Mouse (Mus musculus) kidney, adult 2 months (tissue): ENCODE measurements around the gene Ccdc3.

Experiments used
- CTCF ChIP-seq: fragments of 200-500 bp; conservative IDR thresholded peaks from 2 replicates; pipeline ENCODE4 v1.5.1; 2011; ENCODE audit warnings: low read depth, mild to moderate bottlenecking, control low read depth, low read length, moderate library complexity, mixed read lengths; ENCODE audit not compliant: insufficient read depth, insufficient read length
- POLR2A ChIP-seq: fragments of 200-500 bp; IDR thresholded peaks from one replicate; pipeline ENCODE4 v1.6.1; 2011; ENCODE audit warnings: low read depth, low read length, control low read depth

DNA sequence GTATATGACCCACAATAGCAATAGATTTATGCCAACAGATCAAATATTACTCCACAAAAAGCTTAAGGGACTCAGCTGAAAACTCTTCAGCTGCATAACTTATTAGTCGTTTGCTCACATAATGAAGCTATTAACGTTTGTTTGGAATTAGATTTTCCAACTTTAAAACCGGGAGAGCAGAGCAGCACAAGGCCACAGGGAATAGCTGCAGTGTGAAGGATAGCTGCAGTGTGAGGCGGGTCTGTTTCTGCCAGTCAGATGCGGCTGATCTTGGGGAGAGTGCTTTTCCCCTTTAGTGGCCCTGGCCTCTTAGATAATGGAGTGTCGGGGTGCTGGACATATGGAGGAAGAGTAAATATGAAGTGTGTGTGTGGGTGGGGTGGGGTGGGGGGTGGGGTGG, 6.9 kb downstream of the Ccdc3 start:
- no peak for TF ChIP-seq CTCF
- TF ChIP-seq POLR2A = no peak
